ENCODE assay signal across 8 mouse cellular contexts in the genomic region with DNA sequence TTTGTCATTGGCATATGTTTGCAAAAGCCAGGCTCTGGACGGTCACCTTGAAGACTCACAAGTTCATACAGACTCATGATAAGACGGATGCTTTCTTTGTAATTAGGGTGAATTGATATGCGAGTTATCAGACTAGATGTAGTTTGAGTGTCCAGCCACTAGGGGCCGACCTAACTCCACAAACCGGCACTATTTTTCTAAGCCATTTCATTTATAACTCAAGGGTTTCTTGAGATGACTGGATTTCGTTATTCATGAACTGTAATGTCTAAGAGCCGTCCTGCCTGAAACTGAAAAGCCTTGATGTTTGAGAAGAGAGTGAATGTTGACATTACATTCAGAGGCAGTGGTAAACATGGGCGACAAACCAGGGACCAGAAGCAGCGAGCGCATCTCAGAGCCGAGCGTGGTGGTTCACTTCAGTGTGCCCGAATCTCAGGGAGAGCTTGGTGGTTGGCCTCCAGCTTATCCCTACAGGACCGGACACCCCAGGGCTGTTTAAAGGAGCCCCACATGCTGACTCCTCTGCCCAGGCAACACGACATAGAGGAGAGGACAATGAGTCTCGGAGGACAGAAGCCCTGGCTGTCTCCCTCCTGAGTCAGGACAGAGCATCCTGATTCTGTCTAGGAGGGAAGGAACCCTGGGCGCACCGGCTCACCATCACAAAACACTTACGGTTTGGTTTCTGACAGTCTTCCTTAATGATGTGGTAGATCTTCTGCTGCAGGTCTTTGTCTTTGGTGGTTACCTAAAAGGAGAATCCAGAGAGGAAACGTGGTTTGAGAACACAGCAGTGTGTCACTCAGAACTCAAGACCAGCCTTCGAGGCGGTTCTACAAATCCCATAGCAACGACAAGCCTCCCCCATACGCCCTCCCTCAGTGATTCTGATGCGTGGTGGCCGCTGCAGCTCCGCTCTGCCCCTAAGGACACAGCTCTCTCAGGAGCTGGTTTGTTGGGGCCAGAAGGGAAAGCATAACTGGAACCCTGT. TPM values are rescaled to one million over a fixed set of nuclear protein-coding genes. Genes with fewer than 3 reads are reported as not detected.
DNase-seq lines count a peak whose midpoint lies in the region; ATAC-seq lines count a peak whose summit lies in the region.

No protein-coding gene starts in this region.

- peak; percentile 51 for DNase-seq in ZHBTc4 (ENCODE audit: low read depth, low spot score)
- DNase-seq in embryo, embryonic 10.5 days (ENCODE audit: low spot score): peak; percentile 68
- peak; percentile 51 to 74 for DNase-seq in layer of hippocampus, adult 8-10 months (ENCODE audit: low spot score in 2 of 2)
- peak; percentile 56 to 73 for DNase-seq in lung, adult 18-20 months
- DNase-seq in retina, adult 2 months (ENCODE audit: low read depth, low spot score): peak; percentile 43
- DNase-seq in urinary bladder, postnatal 10 days (ENCODE audit: low spot score): no peak

- H3K4me3 ChIP-seq in heart, embryonic 15.5 days: no peak overlapping the region

- peaks cover 41% of the 10 kb centered on the region for H3K4me1 ChIP-seq in heart, embryonic 15.5 days (replicated peaks)

- peaks cover 4% of the 10 kb centered on the region; the same call in 1 of the 2 replicates for H3K36me3 ChIP-seq in heart, embryonic 15.5 days

- peak; percentile 53 for ATAC-seq in CD4-positive, CD25-positive, alpha-beta regulatory T cell, adult 4 months
- ATAC-seq in heart, embryonic 15.5 days (replicated peaks; ENCODE audit: insufficient number of reproducible peaks, insufficient read depth, low FRiP score, low read depth): no peak

- WGBS in heart, embryonic 15.5 days: 51% methylated on average over 27 of the region's 27 CpGs

- no peaks in the 10 kb centered on the region for H3K27me3 ChIP-seq in heart, embryonic 15.5 days

- H3K9ac ChIP-seq in heart, embryonic 15.5 days: no peak overlapping the region

- peak overlapping the region; percentile 10; the same call in 1 of the 2 replicates for H3K4me2 ChIP-seq in heart, embryonic 15.5 days

- H3K9me3 ChIP-seq in heart, embryonic 15.5 days (replicated peaks): no peaks in the 10 kb centered on the region

- peak overlapping the region; percentile 81; the same call in 1 of the 2 replicates for H3K27ac ChIP-seq in heart, embryonic 15.5 days

RNA-seq across cellular contexts. Expression of a gene that starts 29.9 kb away (rescaled TPM):
- 10 to 100 TPM; 37.8 to 49.1 TPM for polyA plus RNA-seq in CD4-positive, CD25-positive, alpha-beta regulatory T cell, adult 4 months (2017; shearing (Covaris generic))
- 29.0 and 36.1 TPM in 2 replicates for polyA plus RNA-seq in heart, embryonic 15.5 days (2015; fragmentation: Nextera tagmentation; extraction: Ambion mirVana)
- total RNA-seq in layer of hippocampus, adult 8-10 months (2022): 10 to 100 TPM; 19.9 to 29.8 (median 23.6) TPM

RNA-seq across cellular contexts. Expression of a gene that starts 43.2 kb away (rescaled TPM):
- 1 to 10 TPM in 1 of 2 experiments, under 1 TPM in 1; 0.60 to 1.9 TPM for polyA plus RNA-seq in CD4-positive, CD25-positive, alpha-beta regulatory T cell, adult 4 months (2017; shearing (Covaris generic))
- 5.3 and 7.2 TPM in 2 replicates for polyA plus RNA-seq in heart, embryonic 15.5 days (2015; fragmentation: Nextera tagmentation; extraction: Ambion mirVana)
- 10 to 100 TPM; 31.8 to 34.5 (median 32.9) TPM for total RNA-seq in layer of hippocampus, adult 8-10 months (2022)
